Mouse (Mus musculus) gastrocnemius, postnatal 36 days (tissue): ENCODE measurements around the gene Aacs. TPM values are rescaled to one million over a fixed set of nuclear protein-coding genes. Genes with fewer than 3 reads are reported as not detected.

Source experiments
- DNase-seq, 2 experiments: peaks; one replicate each; pipeline ENCODE4 v3.0.0; 2022
- intact Hi-C: fragments of 180-260 bp; cut with DNase I; formaldehyde crosslinking; loops from one replicate; pipeline ENCODE4 v1.15.1; 2025
- microRNA-seq, 2 experiments: library from miRNA; unstranded; fragments of <30 nt; microRNA quantifications; one replicate each; pipeline ENCODE4 v1.2.0; 2021
- total RNA-seq, 2 experiments: library from RNA; stranded (reverse); gene quantifications; 2 replicates each; pipeline ENCODE4 v1.2.3; 2021

Gene Aacs
- total RNA-seq, 2 experiments from 2014 or later = 2.5 to 3.8 TPM

DNA sequence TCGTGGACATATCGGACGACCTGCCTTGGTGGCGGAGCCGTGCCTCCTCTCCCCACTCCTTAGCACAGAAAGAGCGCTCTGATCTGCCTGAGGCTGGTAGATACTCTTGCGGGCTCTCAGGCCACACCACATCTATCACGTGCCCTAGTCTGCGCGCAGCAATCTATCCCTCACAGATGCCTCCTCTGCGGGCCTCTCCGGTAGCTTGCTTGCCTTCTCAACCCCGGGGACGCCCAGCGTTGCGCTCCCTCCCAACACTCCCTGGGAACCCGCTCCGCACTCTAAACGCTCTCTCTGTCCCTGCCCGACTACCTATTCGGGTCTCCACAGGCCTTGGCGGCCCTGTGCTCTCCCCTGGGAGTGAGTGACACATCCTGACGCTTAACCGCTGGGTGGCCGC is 56.0 kb downstream of the Aacs start, which contains the start of gene Tmem132b:
Gene Tmem132b, plus strand, starts transcription at position 141 of the 400 bp plus-strand sequence.
- intact Hi-C loops = loop anchor here (5.0 to 10.0 kb wide), 2 partner anchors 271 to 433 kb away; no protein-coding TSS in a partner anchor
- DNase-seq = no peak

- intact Hi-C loops = loop anchor here (5.0 to 10.0 kb wide), 2 partner anchors 270 to 433 kb away; no protein-coding TSS in a partner anchor
Measured at GRCm38 (mm10) chr5:125532191-125532544, 56.6 kb downstream of the Aacs start.

GRCm38 (mm10) chr5:125532545-125533224 is 57.1 kb downstream of the Aacs start:
- no peak for DNase-seq
- intact Hi-C loops = loop anchor here (5.0 to 10.0 kb wide), 2 partner anchors 270 to 432 kb away; no protein-coding TSS in a partner anchor

More at GRCm38 (mm10) chr5:125532191-125532544, 56.6 kb downstream of the Aacs start:
- no peak for DNase-seq

GRCm38 (mm10) chr5:125533225-125533900 is 57.7 kb downstream of the Aacs start:
- no peak for DNase-seq
- intact Hi-C loops = loop anchor here (5.0 to 10.0 kb wide), 2 partner anchors 269 to 431 kb away; no protein-coding TSS in a partner anchor

- intact Hi-C loops = loop anchor here (5.0 to 10.0 kb wide), 2 partner anchors 268 to 431 kb away; no protein-coding TSS in a partner anchor
- no peak for DNase-seq
Measured at GRCm38 (mm10) chr5:125534168-125534610, 58.6 kb downstream of the Aacs start.

DNA sequence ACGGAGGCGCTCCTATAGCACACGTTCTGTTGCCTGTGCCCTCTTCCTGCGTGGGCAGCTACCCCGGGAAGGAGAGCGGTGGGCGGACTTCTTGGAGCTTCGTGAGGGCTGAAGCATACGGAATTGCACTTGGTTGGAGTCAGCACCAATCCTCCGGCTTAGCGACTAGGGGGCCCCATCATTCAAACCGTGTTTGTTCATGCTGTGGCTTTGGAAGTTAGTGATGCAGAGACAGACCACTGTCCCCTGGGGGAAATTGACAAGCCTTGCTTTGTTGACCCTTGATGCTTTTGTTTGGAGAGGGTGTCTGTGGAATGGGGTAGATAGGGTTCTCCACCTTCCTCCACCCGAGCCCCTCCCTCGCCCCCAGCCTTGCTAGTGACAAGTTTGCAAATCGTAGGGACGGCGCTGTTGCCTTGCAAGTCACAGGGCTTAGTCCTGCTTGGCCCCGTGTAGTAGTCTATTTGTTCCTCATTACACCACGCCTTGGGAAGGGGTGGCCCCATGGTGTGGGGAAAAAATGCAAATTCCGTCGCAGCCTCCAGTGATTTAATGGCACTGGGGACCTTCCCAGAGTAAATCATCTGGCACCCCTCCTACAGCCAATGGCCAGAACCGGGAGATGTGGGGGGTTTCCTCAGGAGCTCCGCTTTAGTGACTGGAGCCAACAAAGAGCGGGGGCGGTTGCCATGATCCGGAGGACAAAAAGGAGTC is 59.2 kb downstream of the Aacs start:
- intact Hi-C loops = loop anchor here (5.0 to 10.0 kb wide), 2 partner anchors 268 to 430 kb away; no protein-coding TSS in a partner anchor
- DNase-seq = no peak

DNA sequence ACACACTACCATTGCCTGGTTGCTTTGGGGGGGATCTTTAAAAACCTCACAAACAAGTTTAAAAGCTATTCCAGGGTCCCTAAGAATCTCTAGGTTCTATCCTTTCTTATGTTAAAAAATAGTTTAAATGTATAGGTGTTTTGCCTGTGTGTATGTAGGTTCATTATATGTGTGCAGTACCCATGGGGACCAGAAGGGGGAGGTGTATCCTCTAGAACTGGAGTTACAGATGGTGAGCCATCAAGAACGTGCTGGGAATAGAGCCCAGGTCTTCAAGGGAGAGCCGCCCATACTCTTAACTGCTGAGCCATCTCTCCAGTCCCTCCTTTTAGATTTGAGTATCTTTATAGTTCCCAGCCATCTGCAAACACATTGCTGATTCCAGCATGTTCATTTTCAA is 69.5 kb downstream of the Aacs start:
- intact Hi-C loops = no loop called here
- DNase-seq = no peak

GRCm38 (mm10) chr5:125546293-125546692 is 70.7 kb downstream of the Aacs start:
- DNase-seq = no peak
- intact Hi-C loops = no loop called here

- intact Hi-C loops = no loop called here
Measured at GRCm38 (mm10) chr5:125549750-125550489, 74.3 kb downstream of the Aacs start.

GRCm38 (mm10) chr5:125555732-125556131 is 80.1 kb downstream of the Aacs start:
- intact Hi-C loops = no loop called here
- DNase-seq = no peak

More at GRCm38 (mm10) chr5:125549750-125550489, 74.3 kb downstream of the Aacs start:
- DNase-seq = no peak

DNA sequence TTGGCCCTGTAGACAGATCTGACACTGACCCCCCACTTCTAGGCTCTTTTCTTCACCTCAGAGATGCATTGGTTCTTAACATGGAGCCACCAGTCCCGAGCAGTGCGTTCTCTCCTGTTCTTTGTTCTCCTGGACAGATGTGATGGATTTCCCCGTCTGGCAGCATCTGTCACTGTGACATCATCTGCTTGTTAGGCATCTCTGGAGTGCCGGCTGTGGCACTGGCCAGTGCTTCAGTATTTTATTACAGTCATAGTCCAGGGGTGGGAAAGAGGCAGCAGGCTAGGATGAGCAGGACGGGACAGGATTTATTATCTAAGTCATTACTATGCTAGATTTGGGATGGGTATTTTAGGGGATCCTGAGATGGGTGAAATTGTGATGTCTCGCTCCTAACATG is 87.9 kb downstream of the Aacs start:
- intact Hi-C loops = no loop called here

GRCm38 (mm10) chr5:125565725-125566124 is 90.1 kb downstream of the Aacs start:
- no peak for DNase-seq
- intact Hi-C loops = no loop called here

More for the DNA sequence above, 87.9 kb downstream of the Aacs start:
- DNase-seq = no peak

Small RNA genes lying within 50 kb of the gene (microRNA-seq; reads per million reads assigned to microRNA genes)
- gene Gm27551 = 0 reads per million in 2 experiments

Other genes with a start within 250 kb of the Aacs start
- gene Scarb1, start 134.7 kb upstream of the Aacs start, total RNA-seq = 10 to 100 TPM; 20.3 to 20.5 TPM
- under 1 TPM in 1 of 2 experiments, not detected in 1; 0.20 TPM for gene Gm10382, start 86.5 kb upstream of the Aacs start, total RNA-seq
- 1,000 to 10,000 TPM; 1,061 to 1,578 TPM for gene Ubc, start 85.6 kb upstream of the Aacs start, total RNA-seq
- 1 to 10 TPM; 3.4 to 4.3 TPM for gene Dhx37, start 41.7 kb upstream of the Aacs start, total RNA-seq
- gene Bri3bp, start 34.2 kb upstream of the Aacs start, total RNA-seq = 1 to 10 TPM; 3.8 to 4.0 TPM
- gene Tmem132b, start 56.0 kb downstream of the Aacs start, total RNA-seq = under 1 TPM; 0.05 to 0.07 TPM